Mouse (Mus musculus): ENCODE data around the gene Gm8251.
"Not testable (repeated sequence)": the region's sequence is repeated elsewhere in the genome, so short reads cannot be mapped to it uniquely, and the experiment has no call there.

Gene Gm8251

GRCm38 (mm10) chr1:44061836-44062235 is at the start of gene Gm8251:
Gene Gm8251 (minus strand): TSS chr1:44061936.
- no peak for DNase-seq

GRCm38 (mm10) chr1:44102939-44103338 is 41.2 kb upstream of the Gm8251 start:
- DNase-seq, result no peak

GRCm38 (mm10) chr1:44102259-44102717 is 40.6 kb upstream of the Gm8251 start, which contains the start of gene Tex30:
Gene Tex30 (minus strand): TSS chr1:44102441.
- peak; percentile 94 to 97 for DNase-seq

- peak; percentile 11 to 39 for DNase-seq
These were observed 39.9 kb upstream of the Gm8251 start for GRCm38 (mm10) chr1:44101448-44102225.

GRCm38 (mm10) chr1:44064625-44065024 is 2.9 kb upstream of the Gm8251 start:
- DNase-seq, result peak; percentile 44 to 74

GRCm38 (mm10) chr1:44063439-44063838 is 1.7 kb upstream of the Gm8251 start:
- no peak for DNase-seq

- no peak for DNase-seq
These were observed 3.9 kb downstream of the Gm8251 start for GRCm38 (mm10) chr1:44057805-44058204.

GRCm38 (mm10) chr1:44046556-44046955 is 15.2 kb downstream of the Gm8251 start:
- no peak for DNase-seq

- not testable (repeated sequence) for DNase-seq
These were observed 16.0 kb downstream of the Gm8251 start for GRCm38 (mm10) chr1:44045689-44046088.

GRCm38 (mm10) chr1:44042555-44042915 is 19.2 kb downstream of the Gm8251 start:
- DNase-seq, result no peak

GRCm38 (mm10) chr1:44041797-44042554 is 19.8 kb downstream of the Gm8251 start:
- DNase-seq, result peak; percentile 53 to 71

GRCm38 (mm10) chr1:44032948-44033347 is 28.8 kb downstream of the Gm8251 start:
- DNase-seq, result no peak

GRCm38 (mm10) chr1:44032213-44032612 is 29.5 kb downstream of the Gm8251 start:
- no peak for DNase-seq

- DNase-seq, result peak; percentile 22 to 54
These were observed 34.1 kb downstream of the Gm8251 start for GRCm38 (mm10) chr1:44027651-44028050.

- no peak for DNase-seq
These were observed 39.1 kb downstream of the Gm8251 start for GRCm38 (mm10) chr1:44022656-44023055.

- no peak for DNase-seq
These were observed 41.8 kb downstream of the Gm8251 start, which contains the start of gene Mettl21c for GRCm38 (mm10) chr1:44019934-44020333. Gene Mettl21c (minus strand): TSS chr1:44020034.

GRCm38 (mm10) chr1:44015556-44015955 is 46.2 kb downstream of the Gm8251 start:
- peak; percentile 30 to 67 for DNase-seq

Measured in kidney, postnatal 25 days (tissue).